Mouse (Mus musculus) splenic B cell, adult 2 months (primary cell): Measurements from ENCODE around the gene Uqcr11.

ENCODE experiments used
- DNase-seq: peaks from one replicate; pipeline ENCODE4 v3.0.0-alpha.2; 2011; ENCODE audit warnings: low read depth, low spot score
- H3K27me3 ChIP-seq: 2 replicates; pipeline ENCODE4 v1.6.1; 2012; ENCODE audit warnings: mild to moderate bottlenecking, low read length, moderate library complexity, mixed read lengths; ENCODE audit not compliant: control insufficient read depth, poor library complexity, insufficient read depth, severe bottlenecking
- H3K36me3 ChIP-seq: 2 replicates; pipeline ENCODE4 v1.6.1; 2012; ENCODE audit warnings: mild to moderate bottlenecking, low read length, moderate library complexity, mixed read lengths; ENCODE audit not compliant: control insufficient read depth, poor library complexity, insufficient read depth, severe bottlenecking

Uqcr11 gene

DNA sequence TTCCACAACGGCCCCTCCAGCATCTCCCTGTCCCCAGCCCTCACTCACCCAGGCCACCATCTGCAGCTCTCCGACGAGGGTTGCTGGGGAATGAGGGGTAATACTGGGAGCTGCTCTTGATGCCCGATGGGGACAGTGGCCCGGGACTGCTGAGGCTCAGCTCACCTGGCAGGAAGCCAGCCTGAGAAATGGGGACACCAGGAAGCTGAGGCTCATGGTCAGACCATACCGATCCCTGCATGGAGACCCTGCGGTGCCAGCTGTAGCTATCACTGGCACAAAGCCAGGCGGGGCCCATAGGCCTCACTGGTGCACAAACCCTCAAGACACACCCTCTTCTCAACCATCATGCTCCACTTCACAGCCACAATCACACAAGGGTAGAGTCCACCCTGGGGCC is 12.8 kb upstream of the Uqcr11 start:
- H3K36me3 ChIP-seq, result peaks cover 18% of the 10 kb centered on the region
- H3K27me3 ChIP-seq, result no peaks in the 10 kb centered on the region
- no peak for DNase-seq

DNA sequence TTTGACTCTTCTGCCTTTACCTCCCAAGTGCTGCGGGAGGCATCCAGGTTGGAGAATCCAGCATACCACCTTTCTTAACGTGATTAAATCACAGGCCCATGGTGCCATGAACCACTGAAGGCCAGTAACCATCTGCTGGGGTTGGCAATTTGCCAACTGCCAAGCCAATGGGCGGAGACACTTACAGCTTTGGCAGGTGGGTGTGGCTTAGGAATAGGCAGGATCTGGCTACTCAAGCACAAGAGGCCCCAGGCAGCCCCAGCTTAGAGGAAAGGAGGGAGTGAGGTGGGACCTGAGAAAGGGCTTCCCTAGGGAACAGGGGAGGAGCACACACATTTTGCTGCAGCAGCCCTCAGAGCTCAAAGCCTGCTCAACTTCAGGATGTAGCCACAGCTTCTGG is 11.7 kb upstream of the Uqcr11 start:
- Histone ChIP-seq H3K27me3 (no peaks in the 10 kb centered on the region), H3K36me3 (peaks cover 18% of the 10 kb centered on the region)
- DNase-seq, result no peak

DNA sequence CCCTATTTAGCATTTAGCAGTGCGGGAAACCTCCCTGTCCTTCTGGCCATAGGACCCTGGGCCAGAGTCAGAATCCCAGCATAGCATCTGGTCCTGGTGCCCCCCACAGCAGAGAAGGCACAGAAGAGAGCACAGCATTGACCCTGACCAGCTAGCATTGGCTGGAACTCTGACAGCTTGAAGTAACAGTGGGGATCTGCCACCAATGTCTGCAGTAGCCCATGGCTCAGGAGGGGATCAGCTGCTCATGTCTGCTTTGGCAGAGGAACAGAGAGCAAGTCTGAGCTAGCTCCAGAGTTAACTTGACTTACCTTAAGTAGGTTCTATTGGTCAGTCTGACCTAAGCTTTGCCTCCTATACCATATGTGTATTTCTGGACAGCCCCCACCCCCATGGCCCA is 11.2 kb upstream of the Uqcr11 start:
- Histone ChIP-seq H3K27me3 (no peaks in the 10 kb centered on the region), H3K36me3 (peaks cover 18% of the 10 kb centered on the region)
- DNase-seq, result no peak

DNA sequence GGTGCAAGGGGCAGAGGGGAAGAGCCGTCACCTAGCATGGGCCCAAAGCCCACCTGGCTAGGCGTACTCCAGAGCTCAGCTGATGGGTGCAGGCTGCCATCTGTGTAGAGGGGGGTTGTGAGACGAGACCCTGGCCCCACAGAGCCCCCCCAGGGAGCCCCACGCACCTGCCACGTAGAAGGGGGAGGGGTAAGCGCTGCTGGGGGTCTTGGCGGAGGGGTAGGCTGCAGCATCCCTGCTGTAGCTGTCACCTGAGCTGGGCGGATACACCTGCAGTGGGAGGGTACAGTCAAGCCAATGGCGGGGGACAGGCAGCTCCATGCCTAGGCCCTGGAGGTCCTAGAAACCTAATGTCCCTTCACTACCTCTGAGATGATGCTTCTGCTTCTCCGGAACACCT is 10.7 kb upstream of the Uqcr11 start:
- H3K27me3 ChIP-seq, result no peaks in the 10 kb centered on the region
- peaks cover 18% of the 10 kb centered on the region for H3K36me3 ChIP-seq
- no peak for DNase-seq

- DNase-seq, result no peak
- Histone ChIP-seq H3K36me3 (peaks cover 13% of the 10 kb centered on the region), H3K27me3 (no peaks in the 10 kb centered on the region)
These were observed 8.9 kb upstream of the Uqcr11 start for GRCm38 (mm10) chr10:80415566-80415965.

DNA sequence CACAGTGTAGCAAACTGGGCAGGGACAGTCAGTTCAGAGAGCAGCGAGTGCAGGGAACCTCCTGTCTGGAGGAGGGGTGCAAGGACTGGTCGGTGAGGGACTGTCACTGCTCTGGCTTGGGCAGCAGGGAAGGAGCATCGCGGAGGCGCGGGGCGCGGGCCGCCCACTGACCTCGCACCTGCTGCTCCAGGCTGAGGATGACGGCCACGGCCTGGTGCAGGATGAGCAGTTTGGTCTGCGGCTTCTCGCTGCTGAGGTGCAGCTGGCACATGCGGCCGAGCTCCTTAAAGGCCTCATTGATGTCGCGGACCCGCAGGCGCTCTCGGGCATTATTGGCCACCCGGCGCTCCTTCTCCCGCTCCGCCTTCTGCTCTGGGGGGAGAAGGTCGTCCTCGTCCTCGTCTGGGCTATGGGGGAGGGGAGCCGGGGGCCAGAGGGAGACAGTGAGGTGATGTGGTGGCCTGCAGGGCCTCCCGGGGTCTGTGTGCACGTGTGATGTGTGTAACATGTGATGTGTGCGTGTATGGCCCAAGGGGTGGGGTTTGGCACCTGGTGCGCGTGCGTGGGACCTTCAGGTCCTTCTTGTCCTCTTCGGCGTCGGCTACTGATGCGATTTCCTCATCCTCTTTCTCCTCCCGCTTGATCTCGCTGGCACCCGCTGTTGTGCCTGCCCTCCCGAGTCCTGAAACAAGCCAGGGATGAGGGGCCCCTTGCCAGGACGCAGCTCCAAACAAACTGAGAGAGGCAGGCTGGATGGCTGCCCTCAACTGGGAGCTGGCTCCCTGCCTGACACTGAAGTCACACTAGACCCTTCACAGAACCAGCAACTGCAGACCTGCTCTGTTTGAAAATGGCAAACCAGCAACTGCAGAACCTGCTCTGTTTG is 6.3 kb upstream of the Uqcr11 start:
- H3K36me3 ChIP-seq, result peaks cover 13% of the 10 kb centered on the region
- no peak for DNase-seq

GRCm38 (mm10) chr10:80407924-80408323 is 1.3 kb upstream of the Uqcr11 start:
- DNase-seq, result no peak
- peaks cover 11% of the 10 kb centered on the region for H3K36me3 ChIP-seq
- H3K27me3 ChIP-seq, result no peaks in the 10 kb centered on the region

More for the DNA sequence above, 6.3 kb upstream of the Uqcr11 start:
- no peaks in the 10 kb centered on the region for H3K27me3 ChIP-seq

- Histone ChIP-seq H3K27me3 (no peaks in the 10 kb centered on the region), H3K36me3 (peaks cover 12% of the 10 kb centered on the region)
- DNase-seq, result peak; percentile 58
These were observed 1.0 kb downstream of the Uqcr11 start for GRCm38 (mm10) chr10:80405481-80406173.

DNA sequence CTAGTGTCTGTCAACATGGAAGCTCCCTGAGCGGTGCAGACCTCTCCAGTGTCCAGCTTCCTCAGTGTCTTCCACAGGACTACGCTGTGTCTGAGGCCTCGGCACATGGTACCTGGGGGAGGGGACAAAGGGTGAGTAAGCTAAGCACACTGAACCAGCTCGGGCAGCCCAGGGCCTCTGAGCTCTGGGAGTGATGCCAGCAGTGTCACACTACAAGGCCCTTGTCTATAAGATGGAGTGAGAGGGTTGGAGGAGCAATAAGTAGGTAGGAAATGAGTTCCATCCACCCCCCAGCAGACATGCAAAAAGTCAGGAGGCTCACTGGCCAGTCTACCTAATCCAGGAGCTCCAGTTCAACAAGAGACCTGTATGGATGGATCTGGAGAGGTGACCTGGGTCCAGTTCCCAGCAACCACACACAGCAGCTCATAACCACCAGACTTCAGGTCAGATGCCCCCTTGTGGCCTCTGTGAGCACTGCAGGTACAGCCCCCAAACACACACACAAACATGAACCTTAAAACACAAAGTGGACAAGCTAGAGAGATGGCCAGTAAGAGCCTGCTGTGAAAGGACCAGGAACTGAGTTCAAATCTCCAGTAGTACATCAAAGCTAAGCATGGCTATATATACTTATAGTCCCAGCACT is 3.5 kb downstream of the Uqcr11 start:
- H3K27me3 ChIP-seq, result no peaks in the 10 kb centered on the region
- peaks cover 9% of the 10 kb centered on the region for H3K36me3 ChIP-seq
- peak; percentile 69 for DNase-seq

- DNase-seq, result no peak
- Histone ChIP-seq H3K27me3 (no peaks in the 10 kb centered on the region), H3K36me3 (peaks cover 9% of the 10 kb centered on the region)
These were observed 5.9 kb downstream of the Uqcr11 start for GRCm38 (mm10) chr10:80400704-80401161.

GRCm38 (mm10) chr10:80399973-80400703 is 6.5 kb downstream of the Uqcr11 start:
- Histone ChIP-seq H3K27me3 (no peaks in the 10 kb centered on the region), H3K36me3 (peaks cover 9% of the 10 kb centered on the region)
- DNase-seq, result no peak

GRCm38 (mm10) chr10:80399191-80399972 is 7.2 kb downstream of the Uqcr11 start, which contains the start of gene Mbd3:
Gene Mbd3, minus strand, starts transcription at chr10:80399550.
- Histone ChIP-seq H3K27me3 (no peaks in the 10 kb centered on the region), H3K36me3 (peaks cover 9% of the 10 kb centered on the region)
- DNase-seq, result peak; percentile 100

DNA sequence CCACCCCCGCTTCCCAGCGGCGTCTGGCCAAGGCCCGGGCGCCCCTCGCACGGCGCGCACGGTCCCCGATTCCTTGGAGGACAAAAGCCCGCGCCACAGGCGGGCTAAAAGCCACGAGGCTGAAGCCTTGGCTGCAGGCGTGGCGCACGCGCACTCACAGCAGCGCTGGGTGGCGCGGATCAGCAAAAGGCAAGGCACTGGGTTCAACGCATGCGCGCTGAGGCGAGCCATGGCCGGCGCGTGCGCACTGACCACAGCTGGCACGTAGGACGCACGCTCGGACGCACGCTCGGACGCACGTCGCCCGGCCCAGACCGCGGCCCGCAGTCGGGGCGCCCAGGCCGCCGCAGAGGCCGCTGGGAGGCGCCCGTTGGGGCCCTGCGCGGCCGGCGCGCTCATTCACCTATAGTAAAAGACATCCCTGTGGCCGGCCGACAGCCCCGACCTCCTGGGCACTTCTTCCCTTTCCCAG is 7.9 kb downstream of the Uqcr11 start:
- peak; percentile 100 for DNase-seq
- H3K27me3 ChIP-seq, result no peaks in the 10 kb centered on the region
- H3K36me3 ChIP-seq, result peaks cover 9% of the 10 kb centered on the region

DNA sequence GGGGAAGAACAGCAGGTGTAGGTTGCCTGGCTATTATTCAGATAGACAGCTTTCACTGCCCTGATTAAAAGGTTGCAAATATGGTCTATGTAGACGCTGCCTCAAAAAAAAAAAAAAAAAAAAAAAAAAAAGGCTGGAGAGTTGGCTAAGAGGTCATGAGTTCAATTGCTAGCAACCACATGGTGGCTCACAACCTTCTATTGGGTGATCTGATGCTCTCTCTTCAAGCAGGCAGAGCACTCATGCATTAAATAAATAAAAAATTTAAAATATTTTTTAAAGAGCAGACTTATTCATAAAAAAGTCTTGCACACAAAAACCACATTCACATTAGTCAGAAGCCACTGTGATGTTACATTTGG is 8.5 kb downstream of the Uqcr11 start:
- Histone ChIP-seq H3K27me3 (no peaks in the 10 kb centered on the region), H3K36me3 (peaks cover 10% of the 10 kb centered on the region)
- DNase-seq, result no peak
